Mouse (Mus musculus) small intestine, adult 2 months (tissue): Measurements from ENCODE around the gene Svs1. TPM values are rescaled to one million over a fixed set of nuclear protein-coding genes. Genes with fewer than 3 reads are reported as not detected.

Experiments
- H3K27ac ChIP-seq: fragments of 200-500 bp; 2 replicates; pipeline ENCODE4 v1.5.1; 2012; ENCODE audit warnings: low read depth, low read length, control low read depth, inconsistent platforms; ENCODE audit not compliant: insufficient read depth
- H3K27me3 ChIP-seq: fragments of 200-500 bp; 2 replicates; pipeline ENCODE4 v1.6.1; 2012; ENCODE audit warnings: mild to moderate bottlenecking, moderate library complexity, low read length, inconsistent platforms; ENCODE audit not compliant: control insufficient read depth, insufficient read depth
- H3K36me3 ChIP-seq: fragments of 200-500 bp; 2 replicates; pipeline ENCODE4 v1.6.1; 2012; ENCODE audit warnings: mild to moderate bottlenecking, low read length, control low read depth, inconsistent platforms; ENCODE audit not compliant: control insufficient read depth, insufficient read depth
- H3K4me1 ChIP-seq: fragments of 200-500 bp; 2 replicates; pipeline ENCODE4 v1.6.1; 2012; ENCODE audit warnings: low read length, inconsistent platforms, mixed read lengths; ENCODE audit not compliant: control insufficient read depth, insufficient read depth, insufficient read length
- H3K4me3 ChIP-seq: fragments of 200-500 bp; 2 replicates; pipeline ENCODE4 v1.5.1; 2012; ENCODE audit warnings: low read depth, mild to moderate bottlenecking, control low read depth, inconsistent platforms, low read length, moderate library complexity
- CTCF ChIP-seq: fragments of 200-500 bp; IDR thresholded peaks from 2 replicates; pipeline ENCODE4 v1.5.1; 2012; ENCODE audit warnings: low read depth, mild to moderate bottlenecking, control low read depth, inconsistent platforms, low read length, moderate library complexity, mixed read lengths; ENCODE audit not compliant: insufficient replicate concordance, insufficient read length; ENCODE audit errors: extremely low read depth
- POLR2A ChIP-seq: fragments of 200-500 bp; IDR thresholded peaks from 2 replicates; pipeline ENCODE4 v1.6.1; 2012; ENCODE audit warnings: low read depth, mild to moderate bottlenecking, control low read depth, inconsistent platforms, low read length, moderate library complexity
- WGBS: fragments of 180-500 bp; shearing (Covaris S2); methylation state at CpG from one replicate; pipeline ENCODE4 v1.1.7; 2018; 5-methylcytosine and 5-hydroxymethylcytosine counted together
- polyA plus RNA-seq: library from polyadenylated mRNA; depleted of rRNA; stranded (reverse); fragments of >200 nt; gene quantifications from 2 replicates; pipeline ENCODE4 v1.2.3, GENCODE M21; 2012; rRNA removed

Gene Svs1
- not detected in 2 replicates for polyA plus RNA-seq

- H3K4me1 ChIP-seq = no peaks in the 10 kb centered on the region
- TF ChIP-seq CTCF (no peak), POLR2A (no peak)
- no peak within 1 kb of the TSS for H3K4me3 ChIP-seq
- H3K27ac ChIP-seq = no peak within 1 kb of the TSS
- no peaks in the 10 kb centered on the region for H3K27me3 ChIP-seq
- H3K36me3 ChIP-seq = no peaks in the 10 kb centered on the region
- 32% methylated on average over 7 of the region's 7 CpGs for WGBS
Observed at GRCm38 (mm10) chr6:48986444-48986990, at the start of gene Svs1. TSS of gene Svs1 (plus strand) at chr6:48986861.

- TF ChIP-seq POLR2A (no peak), CTCF (no peak)
- Histone ChIP-seq H3K36me3 (no peaks in the 10 kb centered on the region), H3K4me1 (no peaks in the 10 kb centered on the region), H3K4me3 (no peak overlapping the region), H3K27ac (no peak overlapping the region), H3K27me3 (no peaks in the 10 kb centered on the region)
- WGBS = 67% methylated on average over 2 of the region's 2 CpGs
Observed at GRCm38 (mm10) chr6:48949596-48949995, 37.1 kb upstream of the Svs1 start.

DNA sequence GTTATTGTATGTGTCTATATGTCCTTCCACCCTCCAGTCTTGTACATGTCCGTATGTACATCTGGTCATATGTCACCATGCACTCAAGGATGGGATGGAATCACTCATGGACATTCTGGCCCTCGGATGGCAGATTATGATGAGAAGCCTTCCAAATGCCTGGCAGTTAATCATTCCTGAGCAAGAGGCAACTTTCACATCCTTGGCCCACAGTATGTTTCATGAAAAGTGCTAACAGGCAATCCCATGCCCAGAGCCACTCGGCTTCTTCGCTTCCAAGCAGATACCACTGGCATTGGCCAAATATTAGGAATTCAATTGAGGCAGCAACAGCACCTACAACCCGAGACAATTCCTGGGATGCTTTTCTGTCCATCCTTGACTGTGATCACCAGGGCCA lies 36.0 kb upstream of the Svs1 start:
- no peaks in the 10 kb centered on the region for H3K27me3 ChIP-seq
- 90% methylated on average over 5 of the region's 5 CpGs for WGBS
- H3K36me3 ChIP-seq = no peaks in the 10 kb centered on the region
- H3K4me3 ChIP-seq = no peak overlapping the region
- no peak overlapping the region for H3K27ac ChIP-seq
- no peaks in the 10 kb centered on the region for H3K4me1 ChIP-seq
- TF ChIP-seq POLR2A = no peak
- TF ChIP-seq CTCF = no peak

GRCm38 (mm10) chr6:48951630-48952029 lies 35.0 kb upstream of the Svs1 start:
- 85% methylated on average over 6 of the region's 6 CpGs for WGBS
- no peaks in the 10 kb centered on the region for H3K27me3 ChIP-seq
- H3K4me3 ChIP-seq = no peak overlapping the region
- no peaks in the 10 kb centered on the region for H3K4me1 ChIP-seq
- TF ChIP-seq CTCF (no peak), POLR2A (no peak)
- H3K36me3 ChIP-seq = no peaks in the 10 kb centered on the region
- no peak overlapping the region for H3K27ac ChIP-seq

- TF ChIP-seq POLR2A = no peak
- no peak for TF ChIP-seq CTCF
- WGBS = 69% methylated on average over 5 of the region's 5 CpGs
Observed at GRCm38 (mm10) chr6:48953220-48953619, 33.4 kb upstream of the Svs1 start.

DNA sequence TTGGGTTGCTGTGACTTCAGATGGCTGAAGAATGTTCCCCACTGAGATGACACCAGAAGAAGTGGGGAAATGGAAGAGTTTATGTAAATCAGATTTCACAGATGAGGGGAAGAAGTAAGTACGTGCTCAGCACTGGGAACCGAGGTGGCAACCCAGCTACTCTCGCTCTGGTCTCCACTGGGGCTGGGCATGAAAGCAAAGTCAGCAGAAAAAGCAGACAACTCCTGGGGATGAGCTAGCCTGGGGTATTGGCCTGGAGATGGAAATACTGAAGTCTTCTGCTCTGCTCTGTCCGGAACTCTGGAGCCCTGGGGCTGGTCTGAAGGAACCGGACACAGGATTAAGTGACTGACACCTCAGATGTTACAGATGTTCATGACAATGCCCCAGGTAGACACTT lies 32.5 kb upstream of the Svs1 start:
- Histone ChIP-seq H3K4me3 (no peak overlapping the region), H3K36me3 (no peaks in the 10 kb centered on the region), H3K27me3 (no peaks in the 10 kb centered on the region), H3K27ac (no peak overlapping the region), H3K4me1 (no peaks in the 10 kb centered on the region)
- TF ChIP-seq POLR2A (no peak), CTCF (no peak)
- 93% methylated on average over 5 of the region's 5 CpGs for WGBS

More at GRCm38 (mm10) chr6:48953220-48953619, 33.4 kb upstream of the Svs1 start:
- H3K36me3 ChIP-seq = no peaks in the 10 kb centered on the region
- no peaks in the 10 kb centered on the region for H3K27me3 ChIP-seq
- no peaks in the 10 kb centered on the region for H3K4me1 ChIP-seq
- H3K27ac ChIP-seq = no peak overlapping the region
- no peak overlapping the region for H3K4me3 ChIP-seq

DNA sequence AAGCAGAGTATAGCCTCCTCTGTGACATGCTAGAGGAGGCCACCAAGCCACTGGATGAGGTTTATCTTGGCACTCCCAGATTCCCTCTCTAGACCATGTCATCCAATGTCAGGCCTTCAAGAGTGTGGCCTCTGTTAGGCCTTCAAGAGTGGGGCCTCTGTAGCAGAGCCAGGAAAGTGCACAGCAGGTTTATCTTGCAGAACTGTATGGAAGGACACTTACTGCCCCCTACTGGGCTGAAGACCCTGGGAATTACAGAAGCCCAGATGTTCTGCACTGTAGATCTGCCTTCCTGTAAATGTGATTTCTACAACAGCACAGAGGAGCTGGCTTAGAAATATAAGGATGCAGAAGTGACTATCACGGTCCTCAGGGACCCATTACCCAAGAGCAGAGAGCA lies 31.7 kb upstream of the Svs1 start:
- Histone ChIP-seq H3K27me3 (no peaks in the 10 kb centered on the region), H3K4me1 (no peaks in the 10 kb centered on the region), H3K4me3 (no peak overlapping the region), H3K27ac (no peak overlapping the region), H3K36me3 (no peaks in the 10 kb centered on the region)
- 23% methylated on average over 1 of the region's 1 CpGs for WGBS
- peak; percentile 55; the same call in 1 of the 2 replicates for TF ChIP-seq CTCF
- TF ChIP-seq POLR2A = no peak
